Mouse (Mus musculus): ENCODE measurements around the gene Fbxl14.
A peak's percentile ranks its signal among the peaks of the same experiment; 100 is the strongest.

Gene Fbxl14

DNA sequence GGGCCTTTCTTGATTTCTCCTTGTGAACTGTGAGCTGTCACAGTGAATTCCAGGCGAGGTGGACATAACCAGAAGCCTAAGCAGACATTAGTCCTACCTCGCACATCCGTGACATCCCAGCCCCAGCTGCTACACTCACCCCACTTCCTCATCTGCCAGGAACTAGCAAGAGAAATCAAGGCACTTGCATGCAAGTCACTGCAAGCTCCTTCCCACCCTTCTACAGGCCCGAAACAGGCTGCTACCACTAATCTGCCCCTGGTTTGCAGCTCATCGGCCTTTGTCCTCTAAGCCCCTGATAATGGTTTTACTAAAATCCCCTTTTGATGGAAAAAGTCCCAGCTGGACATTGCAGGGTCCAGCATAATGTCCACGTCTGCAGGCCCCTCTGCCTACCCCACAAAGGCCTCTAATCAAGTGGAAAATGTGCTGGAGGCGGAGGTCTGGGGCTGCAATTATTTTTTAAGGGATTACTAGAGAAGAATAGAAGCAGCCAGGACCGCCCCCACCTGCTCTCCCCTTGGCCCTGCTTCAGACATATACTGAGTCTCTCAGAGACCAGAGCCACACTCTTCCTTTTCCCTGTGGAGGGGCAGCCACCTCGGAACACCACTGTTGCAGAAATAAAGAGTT is 12.6 kb downstream of the Fbxl14 start:
- TF ChIP-seq NANOG (IDR thresholded peaks at IDR 0.05; ENCODE audit: borderline replicate concordance, low read length) (no peak), POU5F1 (IDR thresholded peaks at IDR 0.05; ENCODE audit: borderline replicate concordance, low read length) (no peak), CTCF (conservative IDR thresholded peaks at IDR 0.05; ENCODE audit: low read length) (no peak)

DNA sequence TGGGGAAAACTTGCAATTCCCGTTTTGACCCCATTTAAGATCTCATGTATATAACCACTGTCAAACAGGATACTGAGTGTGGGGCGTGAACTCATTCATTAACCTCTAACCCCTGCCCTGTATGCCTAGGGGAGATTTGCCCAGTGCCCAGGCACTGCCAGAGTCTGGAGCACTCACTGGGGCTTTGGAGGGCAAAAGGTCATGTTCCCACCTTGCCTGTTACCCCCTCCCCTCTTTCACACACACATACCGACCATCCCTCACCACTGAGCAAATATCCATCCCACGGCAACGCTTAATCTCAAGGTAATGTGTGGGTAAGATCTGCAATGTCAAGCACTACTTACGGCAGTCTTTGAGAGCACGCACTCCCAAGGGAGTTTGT is 13.2 kb downstream of the Fbxl14 start:
- Histone ChIP-seq H3K36me3 (ENCODE audit: insufficient read depth, low read length) (no peaks in the 10 kb centered on the region), H3K4me1 (replicated peaks; ENCODE audit: low read depth, low read length) (no peaks in the 10 kb centered on the region; the same call in 1 of the 2 replicates), H3K9me3 (ENCODE audit: low read length) (no peaks in the 10 kb centered on the region), H3K27me3 (ENCODE audit: insufficient read depth, low read length) (0 out of 2 replicates have a peak, but pooled peaks cover 2% of the 10 kb centered on the region), H3K4me3 (replicated peaks; ENCODE audit: low read length) (no peak overlapping the region)
- no peak for TF ChIP-seq POU5F1 (IDR thresholded peaks at IDR 0.05; ENCODE audit: borderline replicate concordance, low read length)
- no peak for TF ChIP-seq NANOG (IDR thresholded peaks at IDR 0.05; ENCODE audit: borderline replicate concordance, low read length)
- no peak for TF ChIP-seq CTCF (conservative IDR thresholded peaks at IDR 0.05; ENCODE audit: low read length)

More for the DNA sequence above, 12.6 kb downstream of the Fbxl14 start:
- Histone ChIP-seq H3K36me3 (ENCODE audit: insufficient read depth, low read length) (no peaks in the 10 kb centered on the region), H3K9me3 (ENCODE audit: low read length) (no peaks in the 10 kb centered on the region), H3K27me3 (ENCODE audit: insufficient read depth, low read length) (0 out of 2 replicates have a peak, but pooled peaks cover 2% of the 10 kb centered on the region), H3K4me1 (replicated peaks; ENCODE audit: low read depth, low read length) (no peaks in the 10 kb centered on the region; the same call in 1 of the 2 replicates), H3K4me3 (replicated peaks; ENCODE audit: low read length) (no peak overlapping the region)

- H3K4me1 ChIP-seq (replicated peaks; ENCODE audit: low read depth, low read length) = no peaks in the 10 kb centered on the region; the same call in 1 of the 2 replicates
Measured at GRCm38 (mm10) chr6:119499271-119499670, 19.8 kb downstream of the Fbxl14 start.

GRCm38 (mm10) chr6:119500086-119500485 is 20.6 kb downstream of the Fbxl14 start:
- TF ChIP-seq CTCF (conservative IDR thresholded peaks at IDR 0.05; ENCODE audit: low read length) (no peak), POU5F1 (IDR thresholded peaks at IDR 0.05; ENCODE audit: borderline replicate concordance, low read length) (no peak), NANOG (IDR thresholded peaks at IDR 0.05; ENCODE audit: borderline replicate concordance, low read length) (no peak)
- H3K36me3 ChIP-seq (ENCODE audit: insufficient read depth, low read length) = no peaks in the 10 kb centered on the region

More at GRCm38 (mm10) chr6:119499271-119499670, 19.8 kb downstream of the Fbxl14 start:
- H3K9me3 ChIP-seq (ENCODE audit: low read length) = no peaks in the 10 kb centered on the region
- H3K4me3 ChIP-seq (replicated peaks; ENCODE audit: low read length) = no peak overlapping the region
- TF ChIP-seq POU5F1 (IDR thresholded peaks at IDR 0.05; ENCODE audit: borderline replicate concordance, low read length) = no peak
- no peak for TF ChIP-seq NANOG (IDR thresholded peaks at IDR 0.05; ENCODE audit: borderline replicate concordance, low read length)
- no peak for TF ChIP-seq CTCF (conservative IDR thresholded peaks at IDR 0.05; ENCODE audit: low read length)
- no peaks in the 10 kb centered on the region for H3K36me3 ChIP-seq (ENCODE audit: insufficient read depth, low read length)
- no peaks in the 10 kb centered on the region; the same call in 1 of the 2 replicates for H3K27me3 ChIP-seq (ENCODE audit: insufficient read depth, low read length)

GRCm38 (mm10) chr6:119502031-119502430 is 22.6 kb downstream of the Fbxl14 start:
- no peaks in the 10 kb centered on the region for H3K36me3 ChIP-seq (ENCODE audit: insufficient read depth, low read length)
- peaks cover 8% of the 10 kb centered on the region; the same call in 1 of the 2 replicates for H3K4me1 ChIP-seq (replicated peaks; ENCODE audit: low read depth, low read length)
- no peak for TF ChIP-seq CTCF (conservative IDR thresholded peaks at IDR 0.05; ENCODE audit: low read length)
- no peak for TF ChIP-seq NANOG (IDR thresholded peaks at IDR 0.05; ENCODE audit: borderline replicate concordance, low read length)
- TF ChIP-seq POU5F1 (IDR thresholded peaks at IDR 0.05; ENCODE audit: borderline replicate concordance, low read length) = no peak
- no peaks in the 10 kb centered on the region; the same call in 1 of the 2 replicates for H3K27me3 ChIP-seq (ENCODE audit: insufficient read depth, low read length)
- no peak overlapping the region for H3K4me3 ChIP-seq (replicated peaks; ENCODE audit: low read length)
- no peaks in the 10 kb centered on the region for H3K9me3 ChIP-seq (ENCODE audit: low read length)

More at GRCm38 (mm10) chr6:119500086-119500485, 20.6 kb downstream of the Fbxl14 start:
- Histone ChIP-seq H3K27me3 (ENCODE audit: insufficient read depth, low read length) (no peaks in the 10 kb centered on the region; the same call in 1 of the 2 replicates), H3K4me1 (replicated peaks; ENCODE audit: low read depth, low read length) (peaks cover 6% of the 10 kb centered on the region; the same call in 1 of the 2 replicates), H3K9me3 (ENCODE audit: low read length) (no peaks in the 10 kb centered on the region), H3K4me3 (replicated peaks; ENCODE audit: low read length) (no peak overlapping the region)

DNA sequence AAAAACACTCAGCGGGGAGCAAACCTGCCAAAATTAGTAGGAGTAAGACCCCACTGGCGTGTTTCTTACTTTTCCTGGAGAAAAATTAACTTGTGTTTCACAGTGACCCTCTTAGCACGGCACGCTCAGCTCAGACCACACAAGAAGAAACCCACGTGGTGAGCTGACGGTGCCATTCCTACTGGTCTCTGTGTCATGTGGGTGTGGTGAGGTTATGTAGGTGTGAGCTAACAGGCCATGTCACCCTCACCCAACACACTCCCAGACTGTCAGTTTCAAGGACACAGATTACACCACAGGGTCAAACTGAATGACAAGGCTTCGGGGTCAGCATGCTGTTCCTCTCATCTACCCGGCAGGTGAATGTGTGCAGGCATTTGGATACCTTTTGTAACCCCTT is 25.3 kb downstream of the Fbxl14 start:
- Histone ChIP-seq H3K4me1 (replicated peaks; ENCODE audit: low read depth, low read length) (peaks cover 8% of the 10 kb centered on the region; the same call in 1 of the 2 replicates), H3K4me3 (replicated peaks; ENCODE audit: low read length) (no peak overlapping the region), H3K27me3 (ENCODE audit: insufficient read depth, low read length) (no peaks in the 10 kb centered on the region), H3K36me3 (ENCODE audit: insufficient read depth, low read length) (no peaks in the 10 kb centered on the region), H3K9me3 (ENCODE audit: low read length) (no peaks in the 10 kb centered on the region)
- TF ChIP-seq CTCF (conservative IDR thresholded peaks at IDR 0.05; ENCODE audit: low read length) (no peak), NANOG (IDR thresholded peaks at IDR 0.05; ENCODE audit: borderline replicate concordance, low read length) (no peak), POU5F1 (IDR thresholded peaks at IDR 0.05; ENCODE audit: borderline replicate concordance, low read length) (no peak)

DNA sequence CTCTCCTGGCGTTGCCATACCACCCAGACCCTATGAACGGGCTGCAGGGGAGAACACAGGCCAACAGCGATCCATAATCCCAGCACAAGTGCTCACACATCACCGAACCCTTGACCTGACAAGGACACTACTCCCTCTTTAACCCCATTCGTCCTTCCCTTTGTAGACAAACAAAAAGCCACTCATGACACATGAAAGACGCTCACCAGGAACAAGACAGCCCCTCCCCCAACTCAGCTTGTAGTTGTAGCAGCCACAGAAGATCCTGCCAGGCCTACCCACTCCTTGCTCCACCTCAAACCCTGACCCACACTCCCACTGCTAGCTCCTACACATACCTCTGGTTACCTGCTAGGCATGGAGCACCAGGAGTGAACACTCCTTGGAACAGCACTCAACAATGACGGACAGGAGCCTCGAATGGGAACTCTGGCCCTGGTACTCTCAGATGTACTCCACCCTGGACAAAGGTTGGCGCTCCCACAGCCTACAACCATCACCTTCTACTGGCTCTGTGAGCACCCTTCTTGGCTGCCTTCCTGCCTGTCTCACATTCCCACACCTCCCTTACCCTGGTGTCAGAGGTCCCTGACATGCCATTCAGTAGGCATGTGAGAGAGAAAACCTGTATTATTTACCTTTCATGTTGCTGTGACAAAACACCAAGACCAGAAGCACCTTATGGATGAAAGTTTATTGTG is 26.2 kb downstream of the Fbxl14 start:
- H3K9me3 ChIP-seq (ENCODE audit: low read length) = no peaks in the 10 kb centered on the region
- no peak overlapping the region for H3K4me3 ChIP-seq (replicated peaks; ENCODE audit: low read length)

DNA sequence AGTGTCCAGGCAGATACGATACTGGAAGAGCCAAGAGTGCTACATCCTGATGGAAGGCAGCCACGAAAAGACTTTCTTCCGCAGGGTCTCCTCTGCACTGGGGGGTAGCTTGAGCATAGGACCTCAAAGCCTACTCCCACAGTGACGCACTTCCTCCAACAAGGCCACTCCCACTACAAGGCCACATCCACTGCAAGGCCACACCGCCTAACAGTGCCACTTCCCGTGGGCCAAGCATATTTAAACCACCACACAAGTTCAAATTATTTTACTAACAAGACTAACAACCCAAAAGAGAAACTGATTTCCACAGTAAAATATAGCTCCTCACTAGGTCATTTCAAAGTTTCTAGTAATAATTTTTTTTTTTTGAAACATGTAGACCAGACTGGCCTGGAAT is 28.8 kb downstream of the Fbxl14 start:
- TF ChIP-seq CTCF (conservative IDR thresholded peaks at IDR 0.05; ENCODE audit: low read length) = no peak
- H3K36me3 ChIP-seq (ENCODE audit: insufficient read depth, low read length) = no peaks in the 10 kb centered on the region
- H3K27me3 ChIP-seq (ENCODE audit: insufficient read depth, low read length) = no peaks in the 10 kb centered on the region
- H3K4me1 ChIP-seq (replicated peaks; ENCODE audit: low read depth, low read length) = peaks cover 8% of the 10 kb centered on the region; the same call in 1 of the 2 replicates
- H3K4me3 ChIP-seq (replicated peaks; ENCODE audit: low read length) = no peak overlapping the region
- H3K9me3 ChIP-seq (ENCODE audit: low read length) = no peaks in the 10 kb centered on the region

More for the DNA sequence above, 26.2 kb downstream of the Fbxl14 start:
- Histone ChIP-seq H3K27me3 (ENCODE audit: insufficient read depth, low read length) (no peaks in the 10 kb centered on the region), H3K4me1 (replicated peaks; ENCODE audit: low read depth, low read length) (peaks cover 8% of the 10 kb centered on the region; the same call in 1 of the 2 replicates), H3K36me3 (ENCODE audit: insufficient read depth, low read length) (no peaks in the 10 kb centered on the region)
- no peak for TF ChIP-seq POU5F1 (IDR thresholded peaks at IDR 0.05; ENCODE audit: borderline replicate concordance, low read length)
- TF ChIP-seq CTCF (conservative IDR thresholded peaks at IDR 0.05; ENCODE audit: low read length) = no peak
- TF ChIP-seq NANOG (IDR thresholded peaks at IDR 0.05; ENCODE audit: borderline replicate concordance, low read length) = peak; percentile 10; the same call in 1 of the 2 replicates
